Mouse (Mus musculus): ENCODE data around the gene Defb23.
A peak's percentile ranks its signal among the peaks of the same experiment; 100 is the strongest.

DNA sequence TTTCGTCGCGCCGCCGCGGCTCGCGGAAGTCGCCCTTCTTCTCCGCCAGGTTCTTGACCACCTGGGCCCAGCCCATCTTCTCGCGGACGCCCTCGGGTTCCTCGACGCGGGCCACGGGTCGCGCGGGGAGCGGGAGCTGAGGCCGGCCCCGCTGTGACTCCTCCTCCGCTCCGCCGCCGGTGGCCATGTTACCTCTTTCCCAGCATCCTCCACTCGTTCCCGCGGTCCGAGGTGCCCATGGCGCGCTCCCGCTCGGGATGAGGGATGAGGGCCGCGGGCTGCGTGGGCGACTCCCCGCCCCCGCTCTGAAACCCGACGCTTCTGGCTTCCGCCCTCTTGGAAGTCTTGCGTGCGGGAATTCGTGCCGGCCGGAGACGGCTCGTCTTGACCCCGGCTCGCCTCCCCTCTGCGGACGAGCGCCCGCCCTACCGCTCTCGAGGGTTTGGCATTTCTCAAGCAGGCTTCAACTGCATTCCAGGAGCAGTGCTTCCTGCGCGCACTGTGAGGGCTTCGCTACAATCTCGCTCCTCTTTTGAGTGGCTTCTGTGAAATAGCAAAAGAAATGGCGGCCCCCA lies 49.7 kb downstream of the Defb23 start, which contains the start of gene Zcchc3:
- no peak for TF ChIP-seq CTCF (IDR thresholded peaks at IDR 0.05; ENCODE audit: low read depth, low read length)
- 0 out of 2 replicates have a peak, but pooled peaks have one; percentile 39 for TF ChIP-seq EP300 (IDR thresholded peaks at IDR 0.05; ENCODE audit: insufficient read depth, low read depth, low read length)
- TF ChIP-seq POLR2A (IDR thresholded peaks at IDR 0.05; ENCODE audit: insufficient read depth, low read length), result no peak

All from ES-Bruce4 (cell line).